Mouse (Mus musculus) urinary bladder, postnatal 25 days (tissue): ENCODE measurements around the gene Gm45234.
A peak's percentile ranks its signal among the peaks of the same experiment; 100 is the strongest.

Experiments used
- DNase-seq: peaks from one replicate; pipeline ENCODE4 v3.0.0; 2022; ENCODE audit warnings: low spot score

Gene Gm45234

DNA sequence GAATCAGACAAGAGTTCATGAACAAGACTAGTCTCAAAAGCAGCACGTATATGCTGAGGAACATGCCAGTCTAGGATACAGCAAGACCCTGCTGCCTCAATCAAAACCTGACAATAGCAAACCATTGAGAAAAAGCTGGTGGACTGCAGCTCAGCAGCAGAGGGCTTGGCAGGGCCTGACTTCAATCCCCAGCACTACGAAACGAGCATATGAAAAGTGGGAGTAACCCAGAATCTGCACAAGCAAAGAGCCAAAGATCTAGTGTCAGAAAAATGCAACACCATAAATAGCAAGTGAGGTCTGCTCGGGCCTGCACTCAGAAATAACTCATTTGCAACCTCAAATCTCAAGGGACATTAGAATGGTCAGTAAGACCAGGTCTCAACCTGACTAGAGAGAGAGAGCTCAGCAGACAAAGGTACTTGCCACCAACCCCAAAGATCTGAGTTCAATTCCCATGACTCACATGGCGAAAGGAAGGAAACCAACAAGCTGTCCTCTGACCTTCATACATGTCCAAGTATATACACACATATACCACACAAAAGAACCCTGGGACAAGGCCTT, 49.7 kb downstream of the Gm45234 start:
- no peak for DNase-seq

DNA sequence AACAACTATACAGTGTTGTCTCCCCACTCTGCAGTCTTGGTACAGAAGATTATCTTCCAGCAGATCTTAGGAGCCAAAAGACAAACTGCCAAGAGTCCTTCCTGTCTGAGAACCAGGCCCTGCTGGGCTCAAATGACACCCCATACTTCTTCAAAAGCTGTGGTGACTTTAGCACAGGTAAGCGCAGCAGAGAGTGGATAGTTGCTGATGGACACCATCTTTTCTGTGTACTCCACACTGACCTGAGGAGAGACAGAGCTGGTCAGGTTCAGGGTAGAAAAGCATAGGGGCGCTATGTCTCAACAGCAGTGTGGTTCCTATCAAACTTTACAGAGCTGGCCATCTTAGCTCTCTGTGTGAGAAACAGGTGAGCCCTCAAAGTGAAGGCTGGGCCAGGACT, 51.4 kb downstream of the Gm45234 start:
- DNase-seq, result no peak

GRCm38 (mm10) chr6:124703789-124704188, 52.0 kb downstream of the Gm45234 start:
- no peak for DNase-seq

- peak; percentile 61 for DNase-seq
These were observed 53.1 kb downstream of the Gm45234 start for GRCm38 (mm10) chr6:124702784-124703103.

GRCm38 (mm10) chr6:124702102-124702783, 53.6 kb downstream of the Gm45234 start:
- no peak for DNase-seq

GRCm38 (mm10) chr6:124701338-124701737, 54.5 kb downstream of the Gm45234 start:
- no peak for DNase-seq

DNA sequence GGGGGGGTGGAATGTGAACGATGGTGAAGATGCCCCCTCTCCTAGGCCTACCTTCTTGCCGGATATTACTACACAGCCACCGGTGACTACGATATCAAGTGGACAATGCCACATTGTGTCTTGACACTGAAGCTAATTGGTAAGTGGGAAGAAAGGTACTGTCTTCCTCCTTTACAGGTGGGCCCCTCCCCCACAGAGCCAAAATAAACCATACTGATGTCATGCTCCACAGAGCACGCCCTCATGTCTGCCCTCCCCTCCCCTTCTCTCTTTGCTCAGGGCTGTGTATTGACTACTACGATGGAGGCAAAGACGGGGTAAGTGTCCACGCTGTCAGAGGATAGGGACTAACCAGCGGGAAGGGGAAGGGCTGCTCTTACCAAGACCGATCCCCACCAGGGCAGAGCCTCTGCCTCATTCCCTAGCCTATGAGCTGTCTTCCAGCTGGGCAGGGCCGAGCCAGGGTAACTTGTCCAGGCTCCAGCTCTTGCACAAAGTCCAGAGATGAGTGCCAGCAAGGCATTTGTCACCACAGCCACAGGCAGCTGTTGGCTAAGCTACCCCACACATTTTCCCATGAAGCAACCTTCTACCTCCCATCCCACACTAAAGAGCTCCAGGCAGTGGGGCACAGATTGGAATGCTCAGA, 55.7 kb downstream of the Gm45234 start:
- no peak for DNase-seq

GRCm38 (mm10) chr6:124699366-124699765, 56.5 kb downstream of the Gm45234 start:
- no peak for DNase-seq

- DNase-seq, result no peak
These were observed 57.1 kb downstream of the Gm45234 start for GRCm38 (mm10) chr6:124698751-124699150.

DNA sequence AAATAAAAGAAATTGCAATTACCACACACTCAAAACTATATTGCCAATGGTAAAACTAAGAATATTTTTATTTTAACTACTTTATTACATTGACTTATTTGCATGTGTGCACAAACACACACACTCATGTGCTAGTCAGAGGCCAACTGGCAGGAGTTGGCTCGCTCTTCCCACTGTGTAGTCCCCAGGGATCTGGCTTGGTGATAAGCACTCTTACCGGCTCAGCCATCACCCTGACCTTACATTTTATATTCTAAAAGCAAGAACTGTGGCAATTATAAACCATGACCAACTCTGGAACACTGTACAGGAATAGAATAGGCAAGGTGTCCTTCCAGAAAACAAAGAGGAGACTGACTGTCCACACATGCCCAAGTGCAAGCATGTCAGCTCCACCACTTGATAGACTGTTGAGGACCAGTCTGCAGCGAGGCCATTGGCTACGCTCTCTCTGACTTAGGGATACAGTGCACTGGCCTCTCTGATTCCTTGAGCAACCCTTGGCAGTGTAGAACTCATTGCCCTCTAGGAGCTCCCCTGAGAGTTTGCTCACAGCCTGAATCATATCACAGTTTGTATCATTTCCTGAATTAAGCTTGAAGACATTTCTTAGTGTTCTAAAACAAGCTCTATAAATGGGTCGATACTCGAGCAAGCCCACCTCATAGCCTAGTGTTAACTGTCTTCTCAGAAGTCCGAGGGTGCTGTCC, 59.2 kb downstream of the Gm45234 start:
- DNase-seq, result no peak

DNA sequence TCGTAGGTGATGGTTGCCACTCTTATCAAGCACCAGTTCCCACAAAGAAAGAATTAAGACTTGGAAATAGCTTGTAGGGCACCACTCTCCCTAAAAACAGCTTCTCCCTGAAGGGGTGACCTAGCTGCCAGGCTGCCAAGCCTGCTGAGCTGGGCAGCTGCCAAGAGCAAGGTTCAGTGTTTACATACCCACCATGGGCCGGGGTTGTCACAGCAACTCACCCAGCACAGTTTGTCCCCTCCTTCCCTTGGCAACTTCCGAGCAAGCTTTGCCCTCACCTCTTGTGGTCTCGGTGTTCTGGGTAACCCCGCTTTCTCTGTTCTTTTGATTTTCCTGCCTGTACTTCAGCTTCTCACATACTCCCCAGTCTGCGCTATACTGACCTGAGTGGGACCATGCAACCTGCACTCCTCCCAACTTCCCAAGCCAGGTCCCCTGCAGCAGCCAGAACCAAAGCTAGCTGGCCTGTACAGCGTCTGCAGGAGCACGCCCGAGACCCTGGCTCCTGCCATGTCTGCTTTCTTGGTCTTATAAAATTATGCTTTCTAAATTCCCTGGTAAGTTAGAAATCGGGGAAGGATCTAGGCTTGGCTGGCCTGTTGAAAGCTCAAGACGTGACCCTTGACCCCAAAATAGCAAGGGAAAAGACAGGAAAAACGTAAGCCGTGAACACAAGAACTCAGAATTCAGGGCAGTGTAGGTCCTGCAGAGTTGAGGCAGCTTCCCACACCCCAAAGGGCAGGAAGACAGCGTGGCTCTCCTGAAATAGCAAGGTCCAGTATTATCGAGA, 61.5 kb downstream of the Gm45234 start:
- peak; percentile 56 for DNase-seq

DNA sequence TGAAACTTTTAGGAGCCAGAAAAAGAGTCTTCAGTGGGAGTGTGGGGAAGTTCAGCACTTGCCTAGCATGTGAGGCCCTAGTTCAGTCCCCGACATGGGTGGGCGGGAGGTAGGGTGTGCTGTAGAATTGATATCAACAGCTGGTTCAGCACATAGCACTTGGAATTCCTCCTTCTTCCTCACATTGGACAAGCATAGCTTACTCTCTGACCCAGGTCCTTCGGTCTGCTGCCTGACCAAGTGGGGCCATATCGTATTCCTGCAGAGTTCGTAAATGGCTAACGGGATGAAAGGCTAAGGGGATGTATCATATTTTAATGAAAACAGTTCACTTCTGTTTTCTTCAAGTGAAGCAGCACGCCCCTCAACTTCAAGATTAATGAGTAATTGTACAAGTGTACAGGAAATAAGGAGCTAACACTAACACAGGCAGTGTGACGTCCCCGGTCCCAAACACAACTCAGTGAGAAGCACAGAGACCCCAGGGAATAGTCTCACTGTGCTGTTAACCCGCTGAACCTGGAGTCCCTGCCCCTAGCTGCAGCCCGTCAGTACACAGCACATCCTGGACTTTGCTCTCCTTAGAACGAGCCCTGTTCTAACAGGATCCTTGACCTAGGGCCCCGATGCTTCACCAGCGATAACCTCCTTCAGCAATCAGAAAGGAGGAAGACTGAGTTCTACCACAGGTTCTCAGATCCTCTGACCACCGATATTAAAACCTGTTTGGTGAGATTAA, 62.4 kb downstream of the Gm45234 start:
- no peak for DNase-seq

GRCm38 (mm10) chr6:124690517-124690916, 65.3 kb downstream of the Gm45234 start:
- DNase-seq, result no peak
